13 mouse cellular contexts compared by ENCODE assay signal in genomic region chr11:96299781-96300180, GRCm38 (mm10). TPM values are rescaled to one million over a fixed set of nuclear protein-coding genes. Genes with fewer than 3 reads are reported as not detected.
DNase-seq lines count a peak whose midpoint lies in the region; ATAC-seq and TF ChIP-seq lines count a peak whose summit lies in the region.
"Had no signal": no experiment of that assay in that cellular context is flagged by ENCODE, and none has a peak within 500 bp of the region (broad histone marks: within the 10 kb centered on the region; RNA-seq: fewer than 3 reads in every experiment).

No protein-coding gene starts in this region.

- ATAC-seq in limb, embryonic 12.5 days (ENCODE audit: insufficient number of reproducible peaks, insufficient read depth, low FRiP score, low TSS enrichment, low read depth) = no peak
- ATAC-seq in stomach, embryonic 16.5 days (ENCODE audit: insufficient read depth, low FRiP score) = no peak
- ATAC-seq: forebrain, embryonic 13.5 days had no signal

- intact Hi-C loops in heart, postnatal 14 days (cut with DNase I) = loop anchor here (5.0 kb wide), 3 partner anchors 253 to 563 kb away; no protein-coding TSS in a partner anchor
- intact Hi-C loops in left cerebral cortex, postnatal 36 days (cut with DNase I) = loop anchor here (10.0 kb wide), 1 partner anchor 245 kb away; no protein-coding TSS in a partner anchor

- no peak for TF ChIP-seq POLR2A in lung, adult 2 months (IDR thresholded peaks at IDR 0.05; ENCODE audit: borderline replicate concordance, extremely low read depth, low read depth, low read length)

- peaks cover 100% of the 10 kb centered on the region for H3K27me3 ChIP-seq in heart, embryonic 10.5 days (ENCODE audit: insufficient read depth, poor library complexity, severe bottlenecking)
- peaks cover 99% of the 10 kb centered on the region for H3K27me3 ChIP-seq in limb, embryonic 12.5 days
- peaks cover 61% of the 10 kb centered on the region for H3K27me3 ChIP-seq in stomach, embryonic 16.5 days (ENCODE audit: control insufficient read depth, insufficient read depth, low read length)

- H3K4me3 ChIP-seq in heart, embryonic 10.5 days = peak overlapping the region; percentile 40
- H3K4me3 ChIP-seq in lung, adult 2 months (replicated peaks; ENCODE audit: extremely low read depth, low read depth, low read length) = peak overlapping the region; percentile 83
- H3K4me3 ChIP-seq in limb, embryonic 12.5 days (replicated peaks) = peak overlapping the region; percentile 33
- H3K4me3 ChIP-seq in stomach, embryonic 16.5 days (replicated peaks; ENCODE audit: low read length) = peak overlapping the region; percentile 58
- H3K4me3 ChIP-seq: forebrain, embryonic 13.5 days; midbrain, embryonic 12.5 days had no signal

- no peaks in the 10 kb centered on the region for H3K36me3 ChIP-seq in heart, embryonic 10.5 days
- H3K36me3 ChIP-seq in limb, embryonic 12.5 days = no peaks in the 10 kb centered on the region
- no peaks in the 10 kb centered on the region for H3K36me3 ChIP-seq in stomach, embryonic 16.5 days (ENCODE audit: control insufficient read depth, insufficient read depth, low read length)
- H3K36me3 ChIP-seq: midbrain, embryonic 12.5 days had no signal

- no peaks in the 10 kb centered on the region for H3K9me3 ChIP-seq in heart, embryonic 10.5 days
- H3K9me3 ChIP-seq in limb, embryonic 12.5 days = no peaks in the 10 kb centered on the region
- H3K9me3 ChIP-seq in stomach, embryonic 16.5 days (replicated peaks; ENCODE audit: control insufficient read depth, low read length) = no peaks in the 10 kb centered on the region
- H3K9me3 ChIP-seq: forebrain, embryonic 13.5 days; midbrain, embryonic 12.5 days had no signal

- no peak overlapping the region for H3K9ac ChIP-seq in limb, embryonic 12.5 days (replicated peaks)
- peak overlapping the region; percentile 81 for H3K9ac ChIP-seq in stomach, embryonic 16.5 days (ENCODE audit: low read length)
- H3K9ac ChIP-seq: forebrain, embryonic 13.5 days; midbrain, embryonic 12.5 days had no signal

- WGBS in heart, embryonic 10.5 days = under 1% methylated on average over 9 of the region's 9 CpGs
- WGBS in lung, adult 2 months = 9% methylated on average over 9 of the region's 9 CpGs
- 0% methylated on average over 9 of the region's 9 CpGs for WGBS in limb, embryonic 12.5 days
- 8% methylated on average over 9 of the region's 9 CpGs for WGBS in stomach, embryonic 16.5 days

- H3K4me2 ChIP-seq in limb, embryonic 12.5 days = peak overlapping the region; percentile 53; the same call in 1 of the 2 replicates
- peak overlapping the region; percentile 87 for H3K4me2 ChIP-seq in stomach, embryonic 16.5 days (ENCODE audit: low read depth, low read length)
- H3K4me2 ChIP-seq: forebrain, embryonic 13.5 days; midbrain, embryonic 12.5 days had no signal

- no peak overlapping the region for H3K27ac ChIP-seq in heart, embryonic 10.5 days
- no peak overlapping the region for H3K27ac ChIP-seq in limb, embryonic 12.5 days
- H3K27ac ChIP-seq in stomach, embryonic 16.5 days (ENCODE audit: low read length) = peak overlapping the region; percentile 73
- H3K27ac ChIP-seq: forebrain, embryonic 13.5 days; midbrain, embryonic 12.5 days had no signal

- peaks cover 36% of the 10 kb centered on the region for H3K4me1 ChIP-seq in heart, embryonic 10.5 days
- H3K4me1 ChIP-seq in lung, adult 2 months (ENCODE audit: control insufficient read depth, insufficient read depth, low read length) = peaks cover 2% of the 10 kb centered on the region; the same call in 1 of the 2 replicates
- H3K4me1 ChIP-seq in limb, embryonic 12.5 days (replicated peaks) = peaks cover 28% of the 10 kb centered on the region
- peaks cover 26% of the 10 kb centered on the region for H3K4me1 ChIP-seq in stomach, embryonic 16.5 days (ENCODE audit: control insufficient read depth, insufficient read depth, low read length)

- DNase-seq in heart, embryonic 10.5 days (ENCODE audit: low spot score) = no peak
- DNase-seq in heart, postnatal 14 days = no peak
- no peak for DNase-seq in lung, adult 2 months
- no peak for DNase-seq in lung, postnatal 14 days
- DNase-seq in left cerebral cortex, postnatal 36 days (ENCODE audit: low spot score in 2 of 2) = no peak
- DNase-seq in cerebellum, postnatal 14 days = no peak
- DNase-seq: heart, adult 11 months; thymus, postnatal 4 days had no signal

- TF ChIP-seq CTCF in lung, adult 2 months (IDR thresholded peaks at IDR 0.05; ENCODE audit: insufficient read depth, low read length) = no peak

RNA-seq across cellular contexts. Expression of gene Hoxb5, which starts 3.4 kb away (rescaled TPM):
- 1.0 and 5.2 TPM in 2 replicates for polyA plus RNA-seq in heart, embryonic 10.5 days (2016; fragmentation: Nextera tagmentation; extraction: Ambion mirVana)
- under 1 TPM; 0.19 to 0.22 TPM for total RNA-seq in heart, postnatal 14 days (2021)
- polyA plus RNA-seq in lung, adult 2 months (2012; rRNA removed) = 12.1 and 15.6 TPM in 2 replicates
- polyA plus RNA-seq in limb, embryonic 12.5 days (2016; fragmentation: Nextera tagmentation; extraction: Ambion mirVana) = 0.83 and 2.1 TPM in 2 replicates
- 13.8 TPM in 2 replicates for polyA plus RNA-seq in stomach, embryonic 16.5 days (2015; fragmentation: Nextera tagmentation; extraction: Ambion mirVana)
- not detected for total RNA-seq in left cerebral cortex, postnatal 36 days (2021)
- total RNA-seq: left cerebral cortex, postnatal 14 days had no signal
- polyA plus RNA-seq: forebrain, embryonic 13.5 days; midbrain, embryonic 12.5 days had no signal

RNA-seq across cellular contexts. Expression of gene Hoxb6, which starts 7.5 kb away (rescaled TPM):
- 0.42 and 2.2 TPM in 2 replicates for polyA plus RNA-seq in heart, embryonic 10.5 days (2016; fragmentation: Nextera tagmentation; extraction: Ambion mirVana)
- not detected for total RNA-seq in heart, postnatal 14 days (2021)
- 8.1 and 8.2 TPM in 2 replicates for polyA plus RNA-seq in lung, adult 2 months (2012; rRNA removed)
- polyA plus RNA-seq in limb, embryonic 12.5 days (2016; fragmentation: Nextera tagmentation; extraction: Ambion mirVana) = 1.0 and 1.1 TPM in 2 replicates
- polyA plus RNA-seq in stomach, embryonic 16.5 days (2015; fragmentation: Nextera tagmentation; extraction: Ambion mirVana) = 5.6 and 8.3 TPM in 2 replicates
- total RNA-seq in left cerebral cortex, postnatal 36 days (2021) = not detected
- total RNA-seq: left cerebral cortex, postnatal 14 days had no signal
- polyA plus RNA-seq: forebrain, embryonic 13.5 days; midbrain, embryonic 12.5 days had no signal

RNA-seq across cellular contexts. Expression of gene Hoxb7, which starts 13.4 kb away (rescaled TPM):
- polyA plus RNA-seq in heart, embryonic 10.5 days (2016; fragmentation: Nextera tagmentation; extraction: Ambion mirVana) = 0.11 and 1.3 TPM in 2 replicates
- total RNA-seq in heart, postnatal 14 days (2021) = not detected
- polyA plus RNA-seq in lung, adult 2 months (2012; rRNA removed) = 0.52 and 1.1 TPM in 2 replicates
- 1.8 and 2.1 TPM in 2 replicates for polyA plus RNA-seq in limb, embryonic 12.5 days (2016; fragmentation: Nextera tagmentation; extraction: Ambion mirVana)
- polyA plus RNA-seq in stomach, embryonic 16.5 days (2015; fragmentation: Nextera tagmentation; extraction: Ambion mirVana) = 6.3 and 8.3 TPM in 2 replicates
- total RNA-seq in left cerebral cortex, postnatal 36 days (2021) = not detected
- total RNA-seq: left cerebral cortex, postnatal 14 days had no signal
- polyA plus RNA-seq: forebrain, embryonic 13.5 days; midbrain, embryonic 12.5 days had no signal

RNA-seq across cellular contexts. Expression of gene Hoxb8, which starts 18.1 kb away (rescaled TPM):
- 0.30 TPM in 1 of 2 replicates, not detected in the other for polyA plus RNA-seq in heart, embryonic 10.5 days (2016; fragmentation: Nextera tagmentation; extraction: Ambion mirVana)
- total RNA-seq in heart, postnatal 14 days (2021) = not detected
- polyA plus RNA-seq in lung, adult 2 months (2012; rRNA removed) = 0.18 and 0.44 TPM in 2 replicates
- 0.24 and 0.40 TPM in 2 replicates for polyA plus RNA-seq in limb, embryonic 12.5 days (2016; fragmentation: Nextera tagmentation; extraction: Ambion mirVana)
- polyA plus RNA-seq in stomach, embryonic 16.5 days (2015; fragmentation: Nextera tagmentation; extraction: Ambion mirVana) = 0.44 and 1.5 TPM in 2 replicates
- not detected for total RNA-seq in left cerebral cortex, postnatal 36 days (2021)
- total RNA-seq: left cerebral cortex, postnatal 14 days had no signal
- polyA plus RNA-seq: forebrain, embryonic 13.5 days; midbrain, embryonic 12.5 days had no signal

RNA-seq across cellular contexts. Expression of gene Hoxb4, which starts 18.3 kb away (rescaled TPM):
- polyA plus RNA-seq in heart, embryonic 10.5 days (2016; fragmentation: Nextera tagmentation; extraction: Ambion mirVana) = 0.31 and 2.0 TPM in 2 replicates
- total RNA-seq in heart, postnatal 14 days (2021) = 1 to 10 TPM; 1.0 to 1.3 TPM
- polyA plus RNA-seq in lung, adult 2 months (2012; rRNA removed) = 9.9 and 12.5 TPM in 2 replicates
- 0.56 and 0.73 TPM in 2 replicates for polyA plus RNA-seq in limb, embryonic 12.5 days (2016; fragmentation: Nextera tagmentation; extraction: Ambion mirVana)
- 2.2 and 2.7 TPM in 2 replicates for polyA plus RNA-seq in stomach, embryonic 16.5 days (2015; fragmentation: Nextera tagmentation; extraction: Ambion mirVana)
- not detected for total RNA-seq in left cerebral cortex, postnatal 36 days (2021)
- total RNA-seq: left cerebral cortex, postnatal 14 days had no signal
- polyA plus RNA-seq: forebrain, embryonic 13.5 days; midbrain, embryonic 12.5 days had no signal

Comparison
In these comparisons a context has a peak if more than half of its experiments do, and no peak if none do; other contexts are left out.
1. H3K4me3 ChIP-seq: peak in every context shown above with its lines; median percentile 83 in lung, adult 2 months; 58 in stomach, embryonic 16.5 days; 40 in heart, embryonic 10.5 days; 33 in limb, embryonic 12.5 days.